Mouse (Mus musculus) stomach, postnatal 0 days (tissue): Measurements from ENCODE around the gene Chrm4.

Experiments used
- CTCF ChIP-seq: IDR thresholded peaks from 2 replicates; pipeline ENCODE4 v1.5.1; 2016; ENCODE audit warnings: antibody characterized with exemption, low read depth, mild to moderate bottlenecking, moderate library complexity
- EP300 ChIP-seq: optimal IDR thresholded peaks from 2 replicates; pipeline ENCODE3; 2016; ENCODE audit warnings: antibody characterized with exemption

DNA sequence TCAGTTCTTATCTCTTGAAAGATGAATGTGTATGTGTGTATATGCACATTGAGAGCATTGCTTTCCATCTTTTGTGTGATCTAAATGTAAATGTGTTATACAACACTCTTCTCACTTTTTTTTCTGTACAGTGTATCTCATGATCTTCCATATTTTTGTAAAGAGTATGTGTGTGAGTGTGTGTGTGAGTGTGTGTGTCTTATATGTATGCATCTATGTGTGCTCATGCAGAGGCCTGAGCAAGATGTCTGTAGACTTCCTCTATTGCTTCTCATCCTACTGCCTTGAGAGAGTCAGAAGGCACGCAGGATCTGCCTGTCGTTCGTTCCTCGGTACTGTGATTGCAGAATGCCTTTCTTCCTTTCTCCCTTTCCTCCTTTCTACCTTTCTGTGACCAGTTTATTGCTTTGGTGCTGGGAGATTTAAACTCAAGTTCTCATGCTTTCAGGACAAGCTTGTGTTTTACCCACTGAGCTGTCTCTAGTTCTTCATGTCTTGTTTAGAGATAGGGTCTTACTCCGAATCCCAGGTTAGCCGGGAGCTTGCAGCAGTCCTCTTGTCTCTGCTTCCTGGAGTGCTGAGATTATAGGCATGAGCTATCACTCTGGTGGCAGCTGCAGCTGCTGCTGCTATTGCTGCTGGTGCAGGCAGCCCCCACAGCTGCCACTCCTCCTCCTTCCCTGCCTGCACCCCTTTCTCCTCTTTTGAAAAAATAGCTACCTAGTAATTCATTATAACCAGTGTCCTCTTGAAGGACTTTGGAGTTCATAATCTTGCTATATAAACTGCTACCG, 48.5 kb upstream of the Chrm4 start:
- TF ChIP-seq CTCF (no peak), EP300 (no peak)
